Mouse (Mus musculus): ENCODE measurements around the gene Tead1. TPM values are rescaled to one million over a fixed set of nuclear protein-coding genes. Genes with fewer than 3 reads are reported as not detected.

Tead1 gene
- total RNA-seq, 2 experiments from 2014 or later = 217 to 238 TPM

DNA sequence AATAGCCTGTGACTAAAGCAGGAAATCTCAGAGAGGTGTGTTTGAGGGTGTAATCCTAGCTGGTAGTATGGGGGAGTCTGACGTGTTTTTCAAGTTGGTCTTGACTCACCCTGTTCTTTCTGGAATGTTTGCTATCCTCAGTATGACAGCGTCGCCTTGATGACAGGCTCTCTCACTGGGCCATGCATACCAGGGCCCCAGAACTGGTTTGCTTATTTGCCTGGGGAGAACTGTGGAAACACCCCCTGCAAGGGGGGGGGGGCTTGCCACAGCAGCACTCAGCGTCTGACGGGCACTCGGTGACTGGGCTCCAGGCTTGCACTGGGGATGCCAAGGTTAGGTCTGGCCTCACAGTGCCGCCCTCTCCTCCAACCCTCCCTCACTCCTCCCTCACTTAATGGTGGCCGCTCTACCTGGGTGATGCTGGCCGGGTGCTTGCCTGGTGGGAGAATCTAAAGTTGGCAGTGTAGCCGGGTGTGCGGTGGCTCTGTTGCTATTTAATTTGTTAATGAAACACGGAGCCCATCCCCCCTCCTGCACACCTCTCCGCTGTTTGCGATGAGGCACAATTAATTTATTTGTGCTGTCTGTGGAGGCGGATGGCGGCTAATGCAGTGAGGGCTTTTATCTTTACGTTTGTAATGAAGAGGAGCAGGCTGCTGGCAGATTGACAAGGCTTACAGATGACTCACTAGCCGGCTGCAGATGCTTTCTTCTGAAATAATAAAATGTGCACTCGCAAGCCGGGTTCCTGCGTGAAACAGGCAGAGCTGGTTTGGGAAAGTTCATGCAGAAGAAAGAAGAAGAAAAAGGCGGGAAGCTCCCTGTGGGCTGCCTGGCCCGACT lies 41.2 kb downstream of the Tead1 start:
- DNase-seq (ENCODE audit: low spot score) = peak; percentile 42

- no peak for DNase-seq (ENCODE audit: low spot score)
Measured at GRCm38 (mm10) chr7:112720989-112721337, 41.8 kb downstream of the Tead1 start.

DNA sequence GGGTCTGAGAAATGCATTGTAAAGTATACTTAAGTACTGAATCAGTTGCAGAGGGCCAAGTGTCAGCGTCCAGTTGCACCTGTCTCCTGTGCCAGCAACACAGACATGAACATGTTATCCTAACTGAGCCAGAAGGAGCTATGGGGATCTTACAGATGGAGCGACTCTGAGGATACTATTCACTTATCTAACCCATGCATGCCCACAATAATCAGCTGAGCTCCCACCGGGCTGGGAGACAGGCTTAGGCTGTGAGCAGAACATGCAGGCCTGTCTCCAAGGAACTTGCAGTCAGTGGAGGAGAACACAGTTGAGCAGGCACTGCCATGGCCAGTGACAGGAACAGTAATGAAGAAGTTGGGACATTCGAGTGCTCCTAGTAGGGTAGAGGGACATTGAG lies 42.7 kb downstream of the Tead1 start:
- DNase-seq (ENCODE audit: low spot score) = no peak

DNA sequence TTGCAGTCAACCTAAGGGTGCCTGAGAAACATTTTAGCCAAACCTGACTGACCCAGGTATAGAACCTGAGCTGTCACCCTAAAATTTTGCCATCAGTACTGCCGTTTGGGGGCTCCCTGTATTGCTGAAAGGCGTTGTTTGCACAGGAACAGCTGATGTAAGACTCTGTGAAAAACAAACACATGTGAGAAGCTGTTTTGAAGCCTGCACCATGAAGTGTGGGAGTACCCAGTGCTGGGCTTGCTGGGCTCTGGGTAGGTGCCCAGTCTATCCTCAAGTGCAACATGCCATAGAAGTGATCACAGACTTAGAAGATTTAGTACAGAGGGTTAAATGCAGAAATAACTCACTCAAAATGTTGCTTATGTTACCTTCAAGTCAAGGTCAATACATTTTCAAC lies 49.3 kb downstream of the Tead1 start:
- DNase-seq (ENCODE audit: low spot score) = no peak

GRCm38 (mm10) chr7:112730209-112730608 lies 51.1 kb downstream of the Tead1 start:
- DNase-seq (ENCODE audit: low spot score) = no peak

DNA sequence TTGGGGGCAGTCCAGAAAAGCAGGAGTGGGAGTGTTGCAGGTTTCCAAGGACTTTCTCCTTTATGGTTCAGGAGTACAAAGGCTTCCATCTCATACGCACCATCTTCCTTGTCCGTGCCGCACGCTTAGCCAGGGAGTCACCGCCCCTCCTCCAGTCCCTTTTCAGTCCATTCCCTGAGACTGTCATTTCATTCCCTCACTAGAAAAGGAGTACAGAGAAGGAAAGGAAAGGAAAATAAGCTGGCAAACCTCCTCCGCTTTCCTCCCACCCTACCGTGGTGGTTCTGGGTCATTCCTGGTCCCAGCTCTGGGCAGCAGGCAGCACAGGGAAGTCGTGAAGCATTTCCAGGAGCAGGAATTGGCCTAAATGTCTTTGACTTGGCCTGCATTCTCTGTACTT lies 52.5 kb downstream of the Tead1 start:
- no peak for DNase-seq (ENCODE audit: low spot score)

GRCm38 (mm10) chr7:112739174-112739573 lies 60.1 kb downstream of the Tead1 start:
- no peak for DNase-seq (ENCODE audit: low spot score)

DNA sequence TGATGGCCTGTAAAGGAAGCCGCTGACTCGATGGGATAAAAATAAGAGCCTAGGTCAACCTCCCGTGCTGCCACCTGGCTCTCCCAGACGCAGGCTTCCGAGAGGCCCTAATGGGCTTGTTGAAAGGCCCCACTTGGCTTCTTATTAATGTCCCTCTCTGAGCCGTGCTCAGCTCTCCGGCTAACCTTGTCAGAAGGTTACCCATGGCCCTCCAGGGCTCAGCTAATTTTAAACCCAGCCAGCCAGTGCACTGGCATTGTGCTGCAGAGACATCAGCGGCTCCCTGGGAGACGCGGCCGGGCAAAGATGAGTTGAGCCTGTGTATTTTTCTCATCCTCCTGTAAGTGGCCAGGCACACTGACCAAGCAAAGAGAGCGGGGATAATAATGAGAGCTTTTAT lies 62.7 kb downstream of the Tead1 start:
- DNase-seq (ENCODE audit: low spot score) = peak; percentile 85

- no peak for DNase-seq (ENCODE audit: low spot score)
Measured at GRCm38 (mm10) chr7:112743063-112743462, 63.9 kb downstream of the Tead1 start.

- peak; percentile 79 for DNase-seq (ENCODE audit: low spot score)
Measured at GRCm38 (mm10) chr7:112743621-112744395, 64.7 kb downstream of the Tead1 start.

DNA sequence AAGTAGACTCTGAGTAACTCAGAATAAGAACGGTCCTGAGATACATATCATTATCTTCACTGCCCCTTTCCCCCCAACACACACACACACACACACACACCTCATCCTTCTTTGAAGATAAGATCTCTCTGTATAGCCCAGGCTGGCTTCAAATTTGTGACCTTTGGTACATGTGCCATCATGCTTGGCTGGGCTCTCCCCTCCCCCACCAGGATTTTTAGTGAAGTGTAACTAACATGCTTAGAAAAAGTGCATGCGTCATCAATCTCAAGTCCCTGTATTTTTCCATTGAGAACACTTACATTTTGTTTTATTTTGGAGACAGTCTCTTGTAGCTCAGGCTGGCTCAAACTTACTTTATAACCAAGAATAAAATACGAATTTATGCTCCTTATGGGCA lies 68.1 kb downstream of the Tead1 start:
- DNase-seq (ENCODE audit: low spot score) = no peak

DNA sequence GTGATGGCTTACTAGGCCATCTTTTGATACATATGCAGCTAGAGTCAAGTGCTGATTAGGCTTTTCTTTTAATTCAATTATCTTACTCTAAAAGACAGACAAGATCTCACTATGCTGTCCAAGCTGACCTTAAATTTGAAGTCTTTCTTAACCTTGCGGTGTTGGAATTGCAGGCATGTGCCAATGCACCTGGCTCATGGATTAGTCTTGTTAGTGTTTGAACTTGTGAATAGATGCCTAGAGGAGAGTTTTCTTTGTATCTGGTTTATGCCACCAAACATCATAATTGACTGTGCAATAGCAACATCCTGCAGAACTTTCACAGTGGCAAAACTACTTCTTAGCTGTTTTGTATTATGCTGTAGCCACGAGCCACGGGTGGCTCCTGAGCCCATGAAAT lies 68.7 kb downstream of the Tead1 start:
- DNase-seq (ENCODE audit: low spot score) = no peak

GRCm38 (mm10) chr7:112748327-112748726 lies 69.2 kb downstream of the Tead1 start:
- DNase-seq (ENCODE audit: low spot score) = no peak

DNA sequence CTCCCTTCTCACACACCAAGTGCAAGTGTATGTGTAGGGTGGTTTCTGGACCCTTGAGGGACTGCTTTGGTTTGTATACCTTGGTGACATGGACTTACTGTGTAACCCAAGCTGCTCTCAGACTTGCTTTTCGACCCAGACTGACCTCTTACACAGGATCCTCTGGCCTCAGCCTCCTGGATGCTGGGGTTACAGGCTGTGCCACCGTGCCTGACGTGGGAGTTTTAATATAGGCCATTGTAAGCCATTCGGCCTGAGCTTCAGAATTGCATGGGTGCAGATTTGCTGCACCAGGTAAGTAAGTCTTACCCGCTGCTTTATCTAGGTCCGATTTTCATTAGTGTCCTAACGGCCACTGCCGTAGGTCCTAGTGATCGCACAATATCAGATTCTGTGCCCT lies 71.0 kb downstream of the Tead1 start:
- peak; percentile 45 for DNase-seq (ENCODE audit: low spot score)

DNA sequence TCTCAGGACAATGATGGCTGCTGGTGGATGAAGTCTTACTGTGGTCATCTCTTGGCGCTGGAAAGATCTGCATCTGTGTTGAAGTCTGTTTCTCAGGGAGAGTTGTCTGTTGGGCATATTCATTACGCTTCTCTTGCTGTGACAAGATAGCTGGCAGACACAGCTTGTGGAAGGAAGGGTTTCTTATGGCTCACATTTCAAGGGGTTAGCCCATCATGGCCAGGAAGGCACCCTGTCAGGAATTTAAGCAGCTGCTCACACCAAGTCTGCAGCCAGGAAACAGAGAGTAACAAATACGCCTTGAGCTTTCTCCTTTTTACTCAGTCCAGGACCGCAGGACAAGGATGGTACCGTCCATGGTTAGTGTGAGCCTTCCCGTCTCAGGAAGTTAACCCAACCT lies 73.2 kb downstream of the Tead1 start:
- DNase-seq (ENCODE audit: low spot score) = peak; percentile 79

- DNase-seq (ENCODE audit: low spot score) = no peak
Measured at GRCm38 (mm10) chr7:112753314-112753713, 74.2 kb downstream of the Tead1 start.

DNA sequence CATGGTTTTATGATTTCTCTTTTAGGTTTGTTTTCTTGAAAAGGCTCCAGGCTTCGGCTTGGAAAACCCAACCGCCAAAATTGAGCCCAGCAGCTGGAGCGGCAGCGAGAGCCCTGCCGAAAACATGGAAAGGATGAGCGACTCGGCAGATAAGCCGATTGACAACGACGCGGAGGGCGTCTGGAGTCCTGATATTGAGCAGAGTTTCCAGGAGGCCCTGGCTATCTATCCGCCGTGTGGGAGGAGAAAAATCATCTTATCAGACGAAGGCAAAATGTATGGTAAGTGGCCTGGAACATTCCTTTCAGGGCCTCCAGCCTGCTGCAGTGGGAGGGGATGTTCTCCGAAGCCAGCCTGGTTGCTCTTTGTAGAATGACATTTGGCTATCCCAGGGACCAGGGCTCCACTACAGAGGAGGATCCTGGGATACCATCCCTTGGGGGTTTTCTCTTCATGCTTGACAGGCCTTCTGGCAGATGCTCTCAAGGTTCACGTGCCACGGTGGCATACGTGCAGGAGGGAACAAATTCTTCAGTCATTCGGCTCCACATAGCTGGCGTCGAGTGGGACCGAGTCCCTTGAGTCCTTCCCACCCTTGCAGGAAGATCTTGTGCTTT lies 80.3 kb downstream of the Tead1 start:
- DNase-seq (ENCODE audit: low spot score) = no peak

DNA sequence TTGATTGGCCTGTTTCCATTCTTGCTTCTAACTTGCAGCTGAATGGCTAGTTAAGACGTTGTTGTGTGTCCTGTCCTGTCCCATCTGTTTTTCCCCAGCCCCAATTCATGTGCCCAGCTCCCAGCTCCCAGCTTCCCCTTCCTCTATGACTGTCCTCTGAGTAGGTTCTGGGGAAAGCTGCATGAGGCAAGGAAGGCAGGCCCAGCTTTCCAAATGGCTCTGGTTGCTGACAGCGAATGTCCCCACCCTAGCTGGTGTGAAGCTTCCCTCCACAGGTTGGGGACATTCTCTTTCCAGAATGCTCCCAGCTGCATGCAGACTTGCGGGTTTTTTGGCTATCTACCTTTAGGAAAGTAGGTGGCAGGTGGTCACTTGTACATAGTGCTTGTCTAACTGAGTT lies 81.2 kb downstream of the Tead1 start:
- no peak for DNase-seq (ENCODE audit: low spot score)

- no peak for DNase-seq (ENCODE audit: low spot score)
Measured at GRCm38 (mm10) chr7:112760782-112761181, 81.7 kb downstream of the Tead1 start.

- DNase-seq (ENCODE audit: low spot score) = peak; percentile 67
Measured at GRCm38 (mm10) chr7:112762870-112763269, 83.8 kb downstream of the Tead1 start.

DNA sequence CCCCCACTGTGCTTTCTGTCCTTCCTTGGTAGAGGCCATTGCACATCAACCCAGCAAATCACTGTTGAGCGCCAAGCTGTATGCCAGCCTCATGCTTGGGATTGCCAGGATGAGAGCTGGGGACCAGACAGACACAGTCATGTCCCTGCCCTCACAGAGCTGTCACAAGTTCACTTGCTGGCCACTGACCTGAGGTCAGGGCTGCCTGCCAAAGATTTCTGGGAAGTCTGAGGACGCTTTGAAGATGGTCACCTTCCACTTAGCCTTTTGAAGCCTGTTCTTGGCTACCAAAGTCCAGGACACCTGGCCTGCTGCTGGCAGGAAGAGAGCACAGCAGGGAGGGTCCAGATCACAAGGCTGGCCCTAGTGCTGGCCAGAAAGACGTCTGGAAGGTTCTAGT lies 84.4 kb downstream of the Tead1 start:
- DNase-seq (ENCODE audit: low spot score) = peak; percentile 95

DNA sequence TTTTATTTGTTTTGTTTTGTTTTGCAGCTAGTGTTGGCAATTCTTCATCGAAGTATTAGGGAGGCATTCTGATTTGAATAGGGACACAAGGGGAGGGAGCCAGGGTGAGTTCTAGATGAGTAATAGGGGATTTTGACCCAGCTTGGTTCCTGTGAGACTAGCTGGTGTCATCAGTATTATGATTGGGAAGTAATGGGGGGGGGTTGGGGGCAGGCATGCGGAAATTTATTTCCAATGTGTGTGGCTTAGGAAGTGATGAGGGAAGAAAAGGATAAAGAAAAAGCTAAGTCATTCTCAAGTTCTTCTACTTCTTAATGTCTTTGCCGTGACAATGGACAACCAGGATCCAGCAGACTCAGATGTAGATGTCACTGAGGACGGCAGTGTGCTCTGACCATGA lies 85.8 kb downstream of the Tead1 start:
- DNase-seq (ENCODE audit: low spot score) = no peak

Data from gastrocnemius, adult 18-20 months (tissue).